Mouse (Mus musculus): ENCODE results near the gene Sdhc. TPM values are rescaled to one million over a fixed set of nuclear protein-coding genes. Genes with fewer than 3 reads are reported as not detected.
"Not testable (repeated sequence)": the region's sequence is repeated elsewhere in the genome, so short reads cannot be mapped to it uniquely, and the experiment has no call there.

Gene Sdhc
- polyA plus RNA-seq, 1 experiment: 297 TPM

- TF ChIP-seq POLR2A (IDR thresholded peaks at IDR 0.05; ENCODE audit: low read depth, low read length) (0 out of 2 replicates have a peak, but pooled peaks have one; percentile 28), CTCF (IDR thresholded peaks at IDR 0.05; ENCODE audit: borderline replicate concordance, insufficient read depth, low read length) (no peak)
- peak overlapping the region; percentile 47 for H3K27ac ChIP-seq (ENCODE audit: insufficient read depth, low read length)
- H3K4me1 ChIP-seq (ENCODE audit: control insufficient read depth, insufficient read depth, low read length): peaks cover 4% of the 10 kb centered on the region; the same call in 1 of the 2 replicates
- H3K4me3 ChIP-seq (ENCODE audit: insufficient read depth, low read length): peak overlapping the region; percentile 53
These were observed 512 bp upstream of the Sdhc start for GRCm38 (mm10) chr1:171150838-171151391.

- H3K27ac ChIP-seq (ENCODE audit: insufficient read depth, low read length); H3K4me1 ChIP-seq (ENCODE audit: control insufficient read depth, insufficient read depth, low read length); H3K4me3 ChIP-seq (ENCODE audit: insufficient read depth, low read length): not testable (repeated sequence)
These were observed 7.4 kb downstream of the Sdhc start for GRCm38 (mm10) chr1:171142981-171143380.

DNA sequence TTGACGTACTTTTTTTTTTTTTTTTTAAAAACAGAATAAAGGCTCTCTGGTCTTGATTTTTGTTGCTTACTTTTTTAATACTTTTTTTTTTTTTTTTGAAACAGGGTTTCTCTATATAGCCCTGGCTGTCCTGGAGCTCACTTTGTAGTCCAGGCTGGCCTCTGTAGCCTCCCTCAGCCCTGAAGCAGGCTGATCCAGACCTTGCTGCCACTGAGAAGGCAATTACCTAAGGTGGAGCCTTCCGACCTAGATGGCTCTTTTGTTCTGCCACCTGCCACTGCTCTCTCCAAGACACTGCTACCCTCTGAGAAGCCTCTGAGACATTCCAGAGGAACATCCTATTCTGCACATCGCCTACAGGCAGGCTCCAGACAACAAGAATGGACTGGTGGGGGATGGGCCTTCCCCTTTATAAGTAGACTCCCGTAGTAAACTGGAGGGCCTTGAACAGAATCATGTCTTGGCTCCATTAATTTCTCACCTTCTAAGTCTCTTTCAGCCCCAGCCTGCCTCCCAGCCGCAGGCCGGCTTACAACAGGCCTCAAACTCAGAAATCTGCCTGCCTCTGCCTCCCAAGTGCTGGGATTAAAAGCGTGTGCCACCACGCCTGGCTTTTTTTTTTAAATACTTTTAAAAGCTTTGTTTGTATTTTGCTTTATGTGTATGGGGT, 12.8 kb downstream of the Sdhc start:
- not testable (repeated sequence) for H3K4me1 ChIP-seq (ENCODE audit: control insufficient read depth, insufficient read depth, low read length); H3K4me3 ChIP-seq (ENCODE audit: insufficient read depth, low read length); H3K27ac ChIP-seq (ENCODE audit: insufficient read depth, low read length)

- H3K27ac ChIP-seq (ENCODE audit: insufficient read depth, low read length): no peak overlapping the region
- H3K4me1 ChIP-seq (ENCODE audit: control insufficient read depth, insufficient read depth, low read length): no peaks in the 10 kb centered on the region
- no peak overlapping the region for H3K4me3 ChIP-seq (ENCODE audit: insufficient read depth, low read length)
- TF ChIP-seq POLR2A (IDR thresholded peaks at IDR 0.05; ENCODE audit: low read depth, low read length) (no peak), CTCF (IDR thresholded peaks at IDR 0.05; ENCODE audit: borderline replicate concordance, insufficient read depth, low read length) (no peak)
These were observed 14.8 kb downstream of the Sdhc start for GRCm38 (mm10) chr1:171135600-171135999.

- no peaks in the 10 kb centered on the region for H3K4me1 ChIP-seq (ENCODE audit: control insufficient read depth, insufficient read depth, low read length)
- no peak overlapping the region for H3K4me3 ChIP-seq (ENCODE audit: insufficient read depth, low read length)
- H3K27ac ChIP-seq (ENCODE audit: insufficient read depth, low read length): no peak overlapping the region
- TF ChIP-seq CTCF (IDR thresholded peaks at IDR 0.05; ENCODE audit: borderline replicate concordance, insufficient read depth, low read length) (no peak), POLR2A (IDR thresholded peaks at IDR 0.05; ENCODE audit: low read depth, low read length) (no peak)
These were observed 19.4 kb downstream of the Sdhc start for GRCm38 (mm10) chr1:171130971-171131370.

DNA sequence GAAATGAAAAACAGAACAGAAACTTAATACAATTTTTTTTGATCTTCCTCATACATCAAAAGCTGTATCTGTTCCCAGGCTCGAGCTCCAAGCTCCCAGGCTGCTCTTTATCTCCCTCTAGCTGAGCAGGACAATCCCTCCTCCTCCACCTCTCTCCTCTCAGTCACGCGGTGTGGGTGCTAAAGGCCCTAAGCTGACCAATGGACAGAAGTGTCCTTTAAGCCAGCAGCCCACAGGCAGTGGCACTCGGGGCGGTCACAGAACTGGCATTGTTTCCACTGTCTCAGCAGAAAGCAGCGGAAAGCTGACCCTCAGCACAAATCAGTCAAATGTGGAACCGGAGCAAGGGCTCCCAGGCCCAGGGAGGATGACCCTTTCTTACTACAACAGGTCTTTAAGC, 21.2 kb downstream of the Sdhc start:
- TF ChIP-seq POLR2A (IDR thresholded peaks at IDR 0.05; ENCODE audit: low read depth, low read length): no peak
- TF ChIP-seq CTCF (IDR thresholded peaks at IDR 0.05; ENCODE audit: borderline replicate concordance, insufficient read depth, low read length): no peak
- no peak overlapping the region for H3K27ac ChIP-seq (ENCODE audit: insufficient read depth, low read length)
- no peaks in the 10 kb centered on the region for H3K4me1 ChIP-seq (ENCODE audit: control insufficient read depth, insufficient read depth, low read length)
- H3K4me3 ChIP-seq (ENCODE audit: insufficient read depth, low read length): no peak overlapping the region

DNA sequence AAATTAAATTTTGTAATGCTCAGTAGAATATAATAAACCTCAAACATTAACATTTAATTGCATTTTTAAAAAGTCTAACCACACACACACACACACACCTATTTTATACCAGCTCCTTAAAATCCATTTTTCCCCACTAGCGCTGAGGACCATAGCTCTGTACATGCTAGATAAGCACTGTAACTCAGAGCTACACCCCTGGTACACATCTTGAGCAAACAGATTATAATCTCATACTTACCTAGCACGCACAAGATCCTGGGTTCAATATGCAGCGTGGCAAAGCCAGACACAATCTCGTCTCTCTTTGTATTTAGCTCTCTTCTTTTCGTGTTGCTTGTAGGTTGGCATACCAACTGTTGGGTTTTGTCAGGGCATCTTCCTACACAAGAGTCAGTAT, 26.0 kb downstream of the Sdhc start:
- no peak for TF ChIP-seq CTCF (IDR thresholded peaks at IDR 0.05; ENCODE audit: borderline replicate concordance, insufficient read depth, low read length)
- TF ChIP-seq POLR2A (IDR thresholded peaks at IDR 0.05; ENCODE audit: low read depth, low read length): no peak

DNA sequence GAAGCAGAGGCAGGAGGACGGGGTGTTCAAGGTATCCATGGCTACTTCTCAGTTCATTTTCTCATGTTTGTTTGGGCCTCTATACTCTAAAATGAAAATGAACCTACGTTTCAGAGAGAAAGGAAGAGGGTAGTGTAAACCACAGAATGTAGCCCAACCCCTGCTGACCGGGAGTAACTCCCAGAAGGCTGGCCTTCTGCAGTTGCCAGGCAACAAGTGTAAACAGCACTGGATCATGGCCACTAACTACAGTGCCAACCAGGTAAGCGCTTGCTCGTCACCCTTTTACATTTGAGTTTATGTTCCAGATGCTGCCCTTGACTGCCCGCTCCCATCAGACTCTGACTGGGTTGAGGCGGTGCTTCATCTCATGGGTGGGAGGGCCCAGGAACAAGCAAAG, 27.5 kb downstream of the Sdhc start:
- TF ChIP-seq POLR2A (IDR thresholded peaks at IDR 0.05; ENCODE audit: low read depth, low read length) (no peak), CTCF (IDR thresholded peaks at IDR 0.05; ENCODE audit: borderline replicate concordance, insufficient read depth, low read length) (no peak)
- Histone ChIP-seq H3K4me1 (ENCODE audit: control insufficient read depth, insufficient read depth, low read length) (no peaks in the 10 kb centered on the region), H3K27ac (ENCODE audit: insufficient read depth, low read length) (no peak overlapping the region), H3K4me3 (ENCODE audit: insufficient read depth, low read length) (no peak overlapping the region)

More for the DNA sequence above, 26.0 kb downstream of the Sdhc start:
- Histone ChIP-seq H3K27ac (ENCODE audit: insufficient read depth, low read length) (no peak overlapping the region), H3K4me3 (ENCODE audit: insufficient read depth, low read length) (no peak overlapping the region), H3K4me1 (ENCODE audit: control insufficient read depth, insufficient read depth, low read length) (no peaks in the 10 kb centered on the region)

- Histone ChIP-seq H3K4me3 (ENCODE audit: insufficient read depth, low read length) (no peak overlapping the region), H3K4me1 (ENCODE audit: control insufficient read depth, insufficient read depth, low read length) (no peaks in the 10 kb centered on the region), H3K27ac (ENCODE audit: insufficient read depth, low read length) (no peak overlapping the region)
- no peak for TF ChIP-seq POLR2A (IDR thresholded peaks at IDR 0.05; ENCODE audit: low read depth, low read length)
- TF ChIP-seq CTCF (IDR thresholded peaks at IDR 0.05; ENCODE audit: borderline replicate concordance, insufficient read depth, low read length): no peak
These were observed 28.6 kb downstream of the Sdhc start for GRCm38 (mm10) chr1:171121839-171122238.

GRCm38 (mm10) chr1:171120893-171121292, 29.5 kb downstream of the Sdhc start:
- TF ChIP-seq POLR2A (IDR thresholded peaks at IDR 0.05; ENCODE audit: low read depth, low read length) (no peak), CTCF (IDR thresholded peaks at IDR 0.05; ENCODE audit: borderline replicate concordance, insufficient read depth, low read length) (no peak)
- no peak overlapping the region for H3K4me3 ChIP-seq (ENCODE audit: insufficient read depth, low read length)
- H3K4me1 ChIP-seq (ENCODE audit: control insufficient read depth, insufficient read depth, low read length): no peaks in the 10 kb centered on the region
- no peak overlapping the region for H3K27ac ChIP-seq (ENCODE audit: insufficient read depth, low read length)
